Mouse (Mus musculus) heart, postnatal 25 days (tissue): ENCODE results near the gene Lgals9. TPM values are rescaled to one million over a fixed set of nuclear protein-coding genes. Genes with fewer than 3 reads are reported as not detected.
"Not testable (repeated sequence)": the region's sequence is repeated elsewhere in the genome, so short reads cannot be mapped to it uniquely, and the experiment has no call there.

ENCODE experiments used
- DNase-seq: peaks from one replicate; pipeline ENCODE4 v3.0.0; 2022; ENCODE audit warnings: low spot score
- intact Hi-C: fragments of 180-260 bp; cut with DNase I; formaldehyde crosslinking; loops from one replicate; pipeline ENCODE4 v1.15.1; 2025
- total RNA-seq, 2 experiments: library from RNA; stranded (reverse); gene quantifications; 2 replicates each; pipeline ENCODE4 v1.2.3; 2021

Gene Lgals9
- total RNA-seq, 2 experiments from 2014 or later, result 24.0 to 25.3 TPM

DNA sequence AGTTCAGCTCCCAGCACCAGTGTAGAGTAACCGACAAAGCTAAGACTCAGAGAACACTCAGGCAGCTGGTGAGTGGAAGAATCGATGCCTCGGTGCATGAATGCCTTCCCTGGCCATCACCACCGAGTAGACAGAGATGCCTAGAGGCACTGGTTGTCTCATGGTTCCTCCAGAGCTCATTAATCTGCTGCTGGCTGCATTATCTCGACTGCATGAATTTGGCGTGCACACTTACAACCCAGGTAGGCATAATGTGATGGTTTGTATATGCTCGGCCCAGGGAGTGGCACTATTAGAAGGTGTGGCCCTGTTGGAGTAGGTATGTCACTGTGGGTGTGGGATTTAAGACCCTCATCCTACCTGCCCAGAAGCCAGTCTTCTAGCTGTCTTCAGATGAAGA lies 24.1 kb upstream of the Lgals9 start:
- no peak for DNase-seq
- intact Hi-C loops, result no loop called here

- no peak for DNase-seq
- intact Hi-C loops, result no loop called here
These were observed 23.4 kb upstream of the Lgals9 start for GRCm38 (mm10) chr11:79008007-79008775.

DNA sequence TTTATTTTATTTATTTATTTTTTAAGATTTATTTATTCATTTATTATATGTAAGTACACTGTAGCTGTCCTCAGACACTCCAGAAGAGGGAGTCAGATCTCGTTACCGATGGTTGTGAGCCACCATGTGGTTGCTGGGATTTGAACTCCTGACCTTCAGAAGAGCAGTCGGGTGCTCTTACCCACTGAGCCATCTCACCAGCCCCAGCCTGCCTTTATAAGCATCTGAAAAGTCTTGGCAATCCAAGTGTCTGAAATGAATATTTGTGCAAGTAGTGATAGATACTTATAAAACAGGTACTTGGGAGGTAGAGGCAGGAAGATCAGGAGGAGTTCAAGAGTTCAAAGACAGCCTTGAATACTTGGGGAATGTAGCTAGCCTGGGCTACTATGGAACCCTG lies 22.6 kb upstream of the Lgals9 start:
- intact Hi-C loops, DNase-seq: not testable (repeated sequence)

- no peak for DNase-seq
These were observed 21.7 kb upstream of the Lgals9 start for GRCm38 (mm10) chr11:79006417-79006816.

DNA sequence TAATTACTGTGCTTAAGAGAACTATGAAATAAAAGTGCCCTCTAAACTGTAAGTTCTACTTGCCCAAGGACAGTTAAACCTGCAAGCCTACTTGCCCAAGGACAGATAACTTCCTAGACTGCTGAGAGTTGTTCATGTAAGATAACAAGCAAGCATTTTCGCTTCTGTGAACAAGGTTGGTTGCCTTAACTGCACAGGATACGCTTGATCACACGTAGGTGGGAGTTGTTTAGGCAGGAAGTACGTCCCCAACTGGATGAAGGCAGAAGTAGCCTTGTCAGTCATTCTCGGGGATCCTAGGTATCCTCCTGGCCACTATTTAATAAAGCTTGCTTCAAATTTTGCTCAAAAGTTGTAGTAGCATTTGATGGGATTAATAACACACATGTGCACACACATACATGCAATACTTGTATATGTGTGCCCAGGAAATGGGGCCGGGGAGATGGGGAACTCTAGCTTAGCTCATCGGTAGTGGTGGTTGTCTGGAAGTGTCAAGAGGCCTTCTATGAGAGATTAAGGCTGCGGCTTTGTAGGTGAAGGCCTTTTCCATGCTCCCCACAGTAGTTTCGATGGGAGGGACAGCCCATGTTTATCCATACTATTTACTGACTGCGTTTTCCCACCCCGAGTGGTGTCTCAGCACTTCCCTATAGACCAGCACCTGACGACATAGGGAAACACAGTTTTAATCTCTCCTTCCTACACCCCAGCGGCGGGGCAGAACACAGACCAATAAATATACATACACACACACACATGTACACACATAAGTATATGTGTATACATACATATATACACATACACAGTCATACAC lies 21.0 kb upstream of the Lgals9 start:
- no peak for DNase-seq

More at GRCm38 (mm10) chr11:79006417-79006816, 21.7 kb upstream of the Lgals9 start:
- intact Hi-C loops, result no loop called here

DNA sequence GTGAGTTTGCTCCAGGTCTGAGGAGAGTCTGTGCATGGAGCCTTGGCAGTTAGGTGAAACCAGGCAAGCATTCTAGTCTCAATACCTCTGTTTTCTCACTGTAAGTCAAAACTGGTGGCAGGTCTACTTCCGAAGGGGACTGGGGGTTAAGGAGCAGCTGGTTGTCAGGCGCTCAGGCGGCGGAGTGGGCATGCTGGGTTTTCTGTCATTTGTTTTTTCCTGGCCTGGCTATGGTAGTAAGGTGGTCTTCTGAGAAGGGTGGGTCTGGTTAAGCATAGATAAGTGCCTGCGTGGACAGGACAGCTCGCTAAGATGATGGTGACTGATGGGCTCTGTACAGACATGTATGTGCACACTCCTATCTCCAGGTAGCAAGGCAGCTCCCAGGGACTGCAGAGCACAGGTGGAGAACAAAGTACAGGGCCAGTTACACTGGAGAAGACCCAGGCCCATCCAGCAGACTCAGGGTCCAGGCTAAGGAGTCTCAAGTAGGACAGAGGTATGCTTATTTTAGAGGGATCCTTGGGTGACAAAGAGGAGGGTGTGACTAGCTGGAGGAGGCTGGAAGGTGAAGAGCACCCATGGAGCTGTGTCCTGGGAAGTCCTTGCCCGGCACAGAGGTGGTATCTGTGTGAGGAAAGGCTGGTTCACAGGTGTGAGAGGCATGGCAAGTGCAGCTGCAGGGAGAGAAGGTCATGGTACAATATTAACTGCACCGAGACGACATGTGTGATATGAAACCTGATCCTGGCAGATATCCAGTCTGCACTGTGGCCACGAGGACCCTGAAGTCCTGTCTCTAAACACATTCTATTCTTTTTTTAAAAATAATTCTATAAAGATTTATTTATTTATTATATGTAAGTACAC lies 19.3 kb upstream of the Lgals9 start:
- intact Hi-C loops, result no loop called here
- DNase-seq, result no peak

More for the DNA sequence above, 21.0 kb upstream of the Lgals9 start:
- intact Hi-C loops, result no loop called here

DNA sequence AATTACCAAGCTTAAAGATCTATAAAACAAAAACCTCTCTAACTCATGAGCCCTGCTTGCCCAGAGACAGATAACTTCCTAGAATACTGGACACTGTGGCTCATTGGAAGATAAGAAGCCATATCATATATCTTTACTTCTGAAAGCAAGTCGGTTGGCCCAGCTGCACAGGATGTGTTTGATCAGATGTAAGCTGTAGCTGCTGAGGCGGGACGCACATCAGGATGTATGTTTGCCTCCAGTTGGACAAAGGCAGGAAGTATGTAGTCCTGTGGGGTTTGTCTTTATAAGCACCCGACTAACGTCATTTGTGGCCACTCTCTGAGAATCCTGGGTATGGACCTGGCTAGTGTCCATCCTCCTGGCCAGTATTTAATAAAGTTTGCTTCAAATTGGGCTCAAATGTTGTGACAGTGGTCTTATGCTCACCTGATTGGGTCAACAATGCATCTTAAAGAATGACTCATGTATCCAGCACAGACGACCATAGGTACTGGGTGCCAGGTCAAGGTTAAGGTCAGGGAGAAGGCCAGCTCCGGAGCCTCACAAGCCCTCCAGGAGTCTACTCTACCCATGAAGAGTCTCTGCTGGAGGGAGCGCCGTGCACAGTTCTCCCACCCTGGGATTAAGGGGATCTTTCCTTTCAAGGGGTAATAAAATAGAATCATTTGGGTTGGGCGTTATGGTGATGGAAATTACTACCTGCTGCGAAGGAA lies 18.5 kb upstream of the Lgals9 start:
- intact Hi-C loops, result no loop called here
- no peak for DNase-seq

- intact Hi-C loops, result no loop called here
- no peak for DNase-seq
These were observed 17.8 kb upstream of the Lgals9 start for GRCm38 (mm10) chr11:79002551-79002951.

DNA sequence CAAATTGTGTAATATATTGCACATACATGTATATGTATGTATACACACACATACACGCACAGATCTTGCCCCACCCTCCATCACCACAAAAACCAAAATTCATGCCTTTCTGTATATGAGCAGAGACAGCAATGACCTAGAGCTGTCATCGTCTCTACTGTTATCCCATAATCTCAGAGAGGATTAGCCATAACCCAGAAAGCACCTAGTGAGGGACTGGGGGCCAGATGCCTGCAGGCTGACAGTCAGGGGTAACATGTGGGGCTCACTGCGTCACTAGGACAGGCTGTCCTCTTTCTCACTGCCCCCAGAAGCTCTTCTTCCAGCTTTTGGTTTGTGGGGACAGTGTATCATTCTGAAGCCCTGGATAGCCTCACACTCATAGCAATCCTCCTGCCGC lies 17.1 kb upstream of the Lgals9 start:
- DNase-seq, result no peak
- intact Hi-C loops, result no loop called here

GRCm38 (mm10) chr11:78999118-78999517 lies 14.4 kb upstream of the Lgals9 start:
- DNase-seq, result no peak

GRCm38 (mm10) chr11:78990875-78991543 lies 6.3 kb upstream of the Lgals9 start:
- DNase-seq, intact Hi-C loops: not testable (repeated sequence)

More at GRCm38 (mm10) chr11:78999118-78999517, 14.4 kb upstream of the Lgals9 start:
- intact Hi-C loops, result no loop called here

- intact Hi-C loops, result no loop called here
- no peak for DNase-seq
These were observed 5.3 kb upstream of the Lgals9 start for GRCm38 (mm10) chr11:78990096-78990495.

DNA sequence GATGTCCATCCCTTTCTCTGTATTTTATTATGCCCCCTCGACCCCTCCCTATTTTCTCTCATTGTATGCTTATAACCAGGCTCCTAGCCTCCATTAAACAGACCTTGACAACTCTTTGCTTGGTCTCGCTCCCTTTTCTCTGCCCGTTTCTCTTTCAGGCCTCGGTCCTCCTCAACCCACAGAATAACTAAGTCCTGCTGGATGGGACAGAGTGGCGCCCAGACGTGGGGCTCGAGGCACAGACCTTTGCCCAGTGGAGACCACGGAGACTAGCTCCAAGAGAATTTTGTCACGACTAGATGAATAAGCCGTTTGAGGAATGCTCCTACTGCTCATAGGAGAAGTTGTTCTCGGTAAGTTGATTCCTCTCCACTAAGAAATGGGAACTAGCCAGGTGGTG lies 4.5 kb upstream of the Lgals9 start:
- DNase-seq, intact Hi-C loops: not testable (repeated sequence)

- no peak for DNase-seq
- intact Hi-C loops, result no loop called here
These were observed 1.7 kb upstream of the Lgals9 start for GRCm38 (mm10) chr11:78986311-78987002.

DNA sequence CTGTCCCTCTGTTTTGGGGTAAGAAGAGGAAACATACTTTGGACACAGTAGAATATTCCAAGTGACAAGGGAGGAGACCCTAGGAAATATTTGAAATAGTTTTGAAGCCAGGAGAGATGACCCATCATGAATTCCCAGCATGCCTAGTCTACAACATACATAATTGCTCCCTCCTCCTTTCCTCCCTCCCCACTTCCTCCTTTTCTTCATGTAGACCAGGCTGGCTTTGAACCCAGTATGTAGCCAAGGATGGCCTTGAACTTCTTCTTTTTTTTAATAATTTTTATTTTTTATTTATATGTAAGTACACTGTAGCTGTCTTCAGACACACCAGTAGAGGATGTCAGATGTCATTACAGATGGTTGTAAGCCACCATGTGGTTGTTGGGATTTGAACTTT lies 759 bp upstream of the Lgals9 start:
- intact Hi-C loops, result no loop called here

GRCm38 (mm10) chr11:78983539-78983938 lies 1.2 kb downstream of the Lgals9 start:
- no peak for DNase-seq
- intact Hi-C loops, result loop anchor here (2.0 kb wide), 1 partner anchor 33 kb away; no protein-coding TSS in a partner anchor

More for the DNA sequence above, 759 bp upstream of the Lgals9 start:
- DNase-seq, result no peak

- intact Hi-C loops, result loop anchor here (2.0 kb wide), 1 partner anchor 34 kb away; no protein-coding TSS in a partner anchor
- no peak for DNase-seq
These were observed 2.0 kb downstream of the Lgals9 start for GRCm38 (mm10) chr11:78982513-78983291.
